Mouse (Mus musculus) heart, postnatal 0 days (tissue): Measurements from ENCODE around the gene Gm12166.

Source experiments
- CTCF ChIP-seq: IDR thresholded peaks from 2 replicates; pipeline ENCODE4 v1.5.1; 2016; ENCODE audit warnings: antibody characterized with exemption, control low read depth, low read depth
- EP300 ChIP-seq: IDR thresholded peaks from 2 replicates; pipeline ENCODE4 v1.6.1; 2016; ENCODE audit warnings: antibody characterized with exemption, low read depth

- TF ChIP-seq CTCF (peak; percentile 82), EP300 (no peak)
These were observed 36.1 kb downstream of the Gm12166 start for GRCm38 (mm10) chr11:46016061-46016460.
